Mouse (Mus musculus): ENCODE measurements around the gene Efna2.
"Not testable (repeated sequence)": the region's sequence is repeated elsewhere in the genome, so short reads cannot be mapped to it uniquely, and the experiment has no call there.

Efna2 gene

GRCm38 (mm10) chr10:80154384-80154783 is 24.9 kb upstream of the Efna2 start:
- DNase-seq (ENCODE audit: low spot score in 2 of 2) = no peak

- no peak for DNase-seq (ENCODE audit: low spot score in 2 of 2)
Measured at GRCm38 (mm10) chr10:80155277-80155676, 24.0 kb upstream of the Efna2 start.

GRCm38 (mm10) chr10:80156002-80156751 is 23.1 kb upstream of the Efna2 start:
- no peak for DNase-seq (ENCODE audit: low spot score in 2 of 2)

GRCm38 (mm10) chr10:80156752-80157053 is 22.6 kb upstream of the Efna2 start:
- DNase-seq (ENCODE audit: low spot score in 2 of 2) = peak in 1 of 2 experiments; percentile 43

- peak in 1 of 2 experiments; percentile 29 for DNase-seq (ENCODE audit: low spot score in 2 of 2)
Measured at GRCm38 (mm10) chr10:80157141-80157929, 21.9 kb upstream of the Efna2 start.

GRCm38 (mm10) chr10:80158307-80158986 is 20.8 kb upstream of the Efna2 start:
- DNase-seq (ENCODE audit: low spot score in 2 of 2) = no peak

GRCm38 (mm10) chr10:80159021-80159560 is 20.2 kb upstream of the Efna2 start:
- peak in 1 of 2 experiments; percentile 70 for DNase-seq (ENCODE audit: low spot score in 2 of 2)

GRCm38 (mm10) chr10:80159561-80160454 is 19.5 kb upstream of the Efna2 start:
- DNase-seq (ENCODE audit: low spot score in 2 of 2) = peak; percentile 99 to 100

- DNase-seq (ENCODE audit: low spot score in 2 of 2) = peak in 1 of 2 experiments; percentile 69
Measured at GRCm38 (mm10) chr10:80160455-80161371, 18.6 kb upstream of the Efna2 start.

- DNase-seq (ENCODE audit: low spot score in 2 of 2) = no peak
Measured at GRCm38 (mm10) chr10:80161522-80162242, 17.6 kb upstream of the Efna2 start.

GRCm38 (mm10) chr10:80162243-80162608 is 17.1 kb upstream of the Efna2 start:
- no peak for DNase-seq (ENCODE audit: low spot score in 2 of 2)

- no peak for DNase-seq (ENCODE audit: low spot score in 2 of 2)
Measured at GRCm38 (mm10) chr10:80162716-80163299, 16.5 kb upstream of the Efna2 start.

GRCm38 (mm10) chr10:80163721-80164120 is 15.6 kb upstream of the Efna2 start:
- DNase-seq (ENCODE audit: low spot score in 2 of 2) = peak in 1 of 2 experiments; percentile 29

GRCm38 (mm10) chr10:80164161-80164997 is 14.9 kb upstream of the Efna2 start:
- peak in 1 of 2 experiments; percentile 44 for DNase-seq (ENCODE audit: low spot score in 2 of 2)

GRCm38 (mm10) chr10:80164998-80165344 is 14.3 kb upstream of the Efna2 start:
- DNase-seq (ENCODE audit: low spot score in 2 of 2) = peak; percentile 93 to 95

GRCm38 (mm10) chr10:80165392-80166128 is 13.7 kb upstream of the Efna2 start, which contains the start of gene Cirbp:
TSS of gene Cirbp (plus strand) at chr10:80165985.
- DNase-seq (ENCODE audit: low spot score in 2 of 2) = peak in 1 of 2 experiments; percentile 68

GRCm38 (mm10) chr10:80166136-80166535 is 13.1 kb upstream of the Efna2 start:
- DNase-seq (ENCODE audit: low spot score in 2 of 2) = not testable (repeated sequence)
